Mouse (Mus musculus) ES-Bruce4 (cell line): ENCODE results near the gene Kat6b.
"Not testable (repeated sequence)": the region's sequence is repeated elsewhere in the genome, so short reads cannot be mapped to it uniquely, and the experiment has no call there.

ENCODE experiments used
- CTCF ChIP-seq: IDR thresholded peaks from one replicate; pipeline ENCODE4 v1.8.1; 2011; ENCODE audit warnings: low read depth, low read length
- EP300 ChIP-seq: IDR thresholded peaks from 2 replicates; pipeline ENCODE4 v1.6.1; 2011; ENCODE audit warnings: low read depth, low read length; ENCODE audit not compliant: insufficient read depth
- POLR2A ChIP-seq: IDR thresholded peaks from one replicate; pipeline ENCODE4 v1.8.1; 2011; ENCODE audit warnings: low read length; ENCODE audit not compliant: insufficient read depth

DNA sequence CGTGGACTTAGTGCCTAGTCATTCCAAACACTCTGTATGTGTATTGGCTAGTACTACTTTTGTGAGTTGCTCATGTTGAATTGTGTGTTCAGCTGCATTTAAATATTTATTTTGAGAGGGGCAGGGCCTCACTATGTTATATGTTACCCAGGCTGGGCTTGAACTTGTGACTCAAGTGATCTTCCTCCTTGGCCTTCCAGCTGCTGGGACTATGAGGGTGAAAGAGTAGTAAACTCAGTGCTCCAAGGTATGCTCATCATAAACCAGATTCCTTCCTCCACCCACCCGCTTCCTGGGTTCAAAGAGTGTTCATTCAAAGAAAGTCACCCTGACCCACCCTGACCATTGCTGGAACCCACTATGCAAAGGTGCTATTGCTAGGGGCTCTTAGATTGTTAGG is 5.9 kb downstream of the Kat6b start:
- not testable (repeated sequence) for TF ChIP-seq CTCF, POLR2A, EP300
